Mouse (Mus musculus) retina, adult 2 months (tissue): ENCODE measurements at regions not wholly inside any gene's neighbourhood (a gene's known extent, or its start where the extent isn't known, plus 50 kb on each side); places are given as distances from the start of the nearest gene placed in this dataset.

Experiments used
- DNase-seq: peaks from one replicate; pipeline ENCODE4 v3.0.0-alpha.2; 2012; ENCODE audit warnings: low read depth, low spot score

DNA sequence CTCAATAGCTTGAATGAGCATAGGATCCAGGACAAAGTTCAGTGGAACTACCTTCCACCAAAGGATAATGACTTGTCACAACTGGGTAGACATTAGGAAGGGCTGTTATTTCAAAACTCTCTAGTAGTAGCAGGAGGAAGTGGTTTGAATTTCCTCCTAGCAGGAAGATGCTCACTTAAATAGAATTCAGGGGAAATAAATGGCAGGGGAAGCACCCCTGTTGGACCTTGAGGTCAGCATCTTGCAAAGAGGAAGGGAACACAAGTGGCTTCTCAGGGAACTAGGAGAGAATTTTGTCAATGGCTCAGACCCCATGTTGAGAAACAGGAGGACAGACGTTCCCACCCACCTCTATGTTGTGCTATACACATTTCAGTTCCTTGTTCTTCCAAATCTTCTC is 178.4 kb upstream of the Jun start:
- DNase-seq: no peak

DNA sequence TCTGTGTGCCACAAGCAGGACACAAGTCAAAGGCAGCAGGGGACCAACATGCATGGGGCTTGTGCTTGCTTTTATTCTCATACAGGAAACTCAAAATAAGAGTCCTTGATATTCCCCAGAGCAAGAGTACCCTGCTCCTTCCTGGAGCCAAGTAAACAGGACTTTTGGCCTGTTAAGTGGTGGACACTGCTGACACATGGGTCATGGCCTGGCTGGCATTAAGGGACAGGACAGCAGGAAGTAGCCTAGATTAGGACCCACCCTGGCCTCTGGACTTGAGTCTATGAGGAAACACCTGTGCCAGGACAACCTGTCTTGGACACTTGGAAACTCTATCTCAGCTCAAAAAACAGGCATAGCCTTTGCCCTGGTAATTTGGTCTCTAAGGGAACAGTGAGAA is 181.0 kb upstream of the Jun start:
- DNase-seq: no peak

DNA sequence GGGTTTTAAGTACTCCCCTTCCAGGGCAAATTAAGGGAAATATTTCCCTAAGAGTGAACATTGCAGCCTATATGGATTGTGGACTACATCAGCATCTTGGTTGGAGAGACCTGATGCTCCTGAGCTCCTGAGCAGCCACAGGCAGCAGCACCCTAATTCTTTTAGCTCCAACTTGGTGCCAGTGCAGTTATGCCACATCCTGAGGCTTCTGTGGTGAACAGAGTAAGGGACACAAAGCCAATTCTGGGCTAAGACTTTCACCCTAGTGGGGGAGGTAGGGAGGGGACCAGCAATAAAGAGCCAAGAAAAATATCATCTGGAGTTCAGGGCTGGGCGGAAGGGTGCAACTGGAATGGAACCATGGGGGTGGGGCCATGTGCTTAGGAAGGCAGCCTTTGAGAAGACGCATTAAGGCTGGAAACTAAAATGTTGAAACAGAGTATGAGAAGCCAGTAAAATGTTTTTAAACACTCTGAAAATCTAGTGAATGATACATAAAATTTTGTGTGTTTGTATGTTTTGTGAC is 182.1 kb upstream of the Jun start:
- no peak for DNase-seq

DNA sequence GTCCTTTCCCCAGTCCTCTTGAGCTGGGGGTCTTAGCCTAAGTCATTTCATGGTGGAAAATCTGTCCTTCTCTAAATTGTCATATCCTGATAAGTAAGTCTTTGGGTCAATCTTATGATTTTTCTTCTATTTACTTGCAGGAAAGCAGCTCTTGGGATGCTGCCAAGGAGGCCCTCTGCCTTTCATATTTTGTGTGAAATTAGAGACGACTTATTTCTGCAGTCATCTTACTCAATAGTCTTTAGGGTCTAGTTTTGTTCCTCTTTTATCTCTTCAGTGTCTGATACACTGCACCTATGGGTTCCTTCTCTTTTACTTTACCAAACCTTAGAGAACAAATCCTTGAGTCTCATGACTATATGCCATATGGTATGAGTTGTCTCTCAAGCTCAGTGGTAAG is 196.0 kb upstream of the Jun start:
- DNase-seq: no peak

DNA sequence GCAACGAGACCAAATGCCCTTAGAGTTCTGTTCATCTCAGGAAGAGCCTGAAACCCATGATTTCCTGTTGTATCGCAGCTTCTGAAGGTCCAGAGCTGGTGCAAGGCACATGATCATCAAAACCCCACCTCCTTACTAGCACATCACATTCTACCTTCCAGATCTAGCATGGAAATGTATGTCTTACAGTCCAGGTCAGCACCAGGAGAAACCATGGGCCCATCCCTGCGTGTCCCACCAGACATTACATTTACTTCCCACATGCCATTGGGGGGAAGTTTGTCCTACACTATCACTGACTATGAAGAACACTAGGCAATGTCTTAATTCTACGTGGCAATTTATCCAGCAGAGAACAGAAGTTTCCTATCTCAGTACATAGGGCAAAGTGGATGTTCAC is 197.0 kb upstream of the Jun start:
- no peak for DNase-seq

DNA sequence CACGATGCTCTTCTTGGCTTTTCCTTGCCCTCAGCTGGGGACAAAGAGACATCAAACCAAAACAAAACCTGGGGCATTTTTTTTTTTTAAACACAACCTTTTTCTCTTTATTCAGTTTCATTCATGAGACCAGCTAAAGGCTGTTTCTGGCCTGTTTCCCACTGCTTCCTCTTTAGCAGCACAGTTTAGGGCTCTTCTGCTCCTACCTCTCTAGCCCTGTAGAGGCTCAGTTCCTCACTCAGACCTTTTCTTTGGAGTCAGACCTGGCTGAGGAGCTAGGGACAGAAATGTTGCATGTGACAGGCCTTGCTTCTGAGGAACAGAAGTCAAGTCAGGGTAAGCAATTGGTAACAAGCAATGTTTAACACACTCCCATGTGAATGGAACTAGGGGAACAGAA is 198.1 kb upstream of the Jun start:
- no peak for DNase-seq

DNA sequence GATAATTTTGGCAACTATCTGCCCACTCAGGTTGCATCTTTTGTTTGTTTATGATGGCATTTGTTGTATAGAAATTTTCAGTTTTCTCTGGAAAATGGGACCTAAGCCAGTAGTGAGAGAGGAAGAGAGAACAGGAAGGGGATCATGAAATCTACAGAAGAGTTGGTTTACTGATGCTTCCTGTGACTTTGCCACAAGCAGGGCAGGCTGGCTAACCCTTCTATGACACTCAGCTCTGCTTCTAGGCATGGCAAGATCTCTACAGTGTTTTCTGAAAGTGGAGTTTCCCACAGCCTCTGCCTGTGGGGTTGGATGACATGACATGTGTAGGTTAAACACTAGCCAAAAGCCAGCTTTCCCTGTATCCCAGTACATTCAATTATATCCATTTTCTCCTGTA is 217.7 kb upstream of the Jun start:
- no peak for DNase-seq

DNA sequence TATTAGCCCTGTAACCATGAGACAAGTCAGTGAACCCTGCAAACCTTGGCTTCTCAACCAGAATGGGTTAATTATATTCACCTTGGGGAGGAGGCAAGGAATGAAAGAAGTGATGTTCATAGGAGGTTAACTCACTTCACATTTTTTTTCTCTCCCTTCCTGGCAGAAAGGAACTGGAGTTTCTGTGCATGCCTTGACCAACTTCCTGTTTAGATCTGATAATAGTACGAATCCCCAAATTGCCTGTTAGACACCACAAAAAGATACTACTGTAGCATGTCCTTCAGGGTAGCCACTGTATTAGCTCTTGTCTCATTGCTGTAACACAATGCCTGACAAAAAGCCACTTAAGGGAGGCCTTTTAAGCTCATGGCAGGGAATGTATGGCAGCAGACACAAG is 218.4 kb upstream of the Jun start:
- no peak for DNase-seq

DNA sequence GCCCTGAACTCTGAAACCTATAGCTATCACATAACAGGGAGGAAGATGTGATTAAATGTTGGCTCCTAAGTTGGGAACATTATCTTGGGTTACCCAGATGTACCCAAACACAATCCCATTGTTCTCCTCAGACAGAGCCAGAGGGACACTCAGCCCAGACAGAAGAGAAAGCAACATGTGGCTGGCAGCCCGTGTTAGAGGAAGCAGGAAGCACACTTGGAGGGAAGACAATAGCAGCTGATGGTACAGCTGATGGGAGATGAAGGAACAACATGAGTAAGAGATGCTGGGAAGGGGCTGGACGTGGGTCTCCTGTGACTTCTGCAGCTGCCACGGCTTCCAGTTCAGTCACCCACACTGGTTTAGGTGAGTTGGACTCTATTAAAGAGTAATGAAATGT is 224.2 kb upstream of the Jun start:
- DNase-seq: no peak

DNA sequence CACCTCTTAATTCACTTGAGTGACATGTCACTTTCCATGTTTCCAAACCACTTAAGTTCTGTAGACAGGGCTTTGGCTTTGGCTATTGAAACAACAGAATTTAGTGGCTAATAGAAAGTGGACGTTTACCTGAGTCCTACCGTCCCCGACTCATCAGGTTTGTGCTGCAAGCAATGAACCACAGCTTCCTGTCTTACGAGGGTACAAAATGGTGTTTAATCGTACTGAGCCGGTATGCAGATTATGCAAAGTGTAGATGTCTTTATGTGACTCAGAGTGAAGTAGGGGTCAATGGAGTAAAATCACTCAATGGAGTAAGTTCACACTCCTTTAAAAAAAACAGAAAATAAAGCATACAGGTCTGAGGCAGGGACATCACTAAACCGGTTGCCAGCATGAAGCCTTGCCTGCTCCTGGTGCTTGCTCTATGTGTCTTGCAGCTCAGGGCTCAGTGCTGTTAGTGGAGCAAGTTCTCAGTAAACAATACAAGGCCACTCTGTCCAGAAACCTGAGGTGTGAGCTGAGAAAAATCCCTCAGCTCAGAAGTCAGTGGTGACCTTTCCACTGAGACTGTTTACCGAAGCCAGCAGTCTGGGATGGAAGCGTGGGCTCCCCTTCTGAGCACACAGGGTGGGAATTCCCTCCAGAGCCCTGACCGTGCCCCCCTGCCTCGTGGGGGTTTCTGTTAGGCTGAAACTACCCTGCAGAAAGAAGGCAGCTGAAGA is 226.1 kb upstream of the Jun start:
- DNase-seq: no peak

DNA sequence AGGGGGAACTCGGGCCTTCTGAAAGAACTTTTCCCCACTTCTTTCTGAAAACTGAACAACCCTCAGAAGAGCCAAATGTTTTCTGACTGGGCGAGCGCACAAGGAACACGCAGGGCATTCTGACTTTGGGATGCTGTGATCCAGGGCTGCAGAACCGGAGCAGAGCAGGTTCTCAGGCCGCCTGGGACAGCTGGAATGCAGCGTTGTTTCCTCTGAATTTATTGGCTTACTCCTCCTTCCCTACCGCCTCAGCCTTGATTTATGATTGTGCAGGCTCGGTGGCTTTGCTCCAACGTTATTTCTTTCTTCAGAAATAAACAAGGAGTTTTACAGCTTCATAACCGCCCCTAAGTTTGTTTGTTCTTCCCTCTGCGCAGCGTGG is 226.7 kb upstream of the Jun start:
- DNase-seq: no peak

DNA sequence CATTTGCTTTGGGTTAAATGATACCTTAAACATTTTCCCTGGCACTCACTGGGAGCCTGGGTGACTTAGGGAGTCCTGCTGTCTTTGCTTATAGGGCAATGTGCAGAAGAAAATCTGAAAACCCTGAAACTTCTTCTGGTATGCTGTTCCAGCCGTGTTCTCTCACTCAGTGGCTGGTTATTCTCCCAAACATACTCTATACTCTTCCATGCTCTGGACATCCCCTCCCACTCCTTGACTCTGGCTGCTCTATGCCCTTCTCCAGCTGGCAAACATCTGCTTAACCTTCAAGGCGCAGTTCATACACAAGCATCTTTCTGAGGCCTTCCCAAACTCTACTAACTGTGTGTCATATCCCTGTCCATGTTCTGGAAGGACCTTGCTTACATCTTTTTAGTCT is 227.2 kb upstream of the Jun start:
- DNase-seq: no peak

DNA sequence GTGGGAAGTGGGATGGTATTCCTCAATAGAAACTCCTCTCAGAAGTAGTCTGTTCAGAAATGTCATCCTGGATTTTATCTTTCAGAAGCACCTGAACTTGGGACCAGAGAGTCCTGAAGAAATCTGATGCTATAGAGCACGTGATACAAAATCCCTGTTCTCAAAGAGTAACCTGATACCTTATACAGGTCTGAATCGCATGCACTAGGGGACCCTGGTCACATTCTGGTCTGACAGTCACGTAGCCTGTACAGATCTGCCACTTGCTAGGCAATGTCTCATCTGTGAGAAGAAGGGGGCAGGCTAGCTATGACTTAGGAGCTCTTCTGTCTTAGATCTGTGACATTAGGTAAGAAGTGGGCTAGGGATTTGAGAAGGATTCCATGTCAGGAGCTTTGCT is 230.1 kb upstream of the Jun start:
- no peak for DNase-seq

DNA sequence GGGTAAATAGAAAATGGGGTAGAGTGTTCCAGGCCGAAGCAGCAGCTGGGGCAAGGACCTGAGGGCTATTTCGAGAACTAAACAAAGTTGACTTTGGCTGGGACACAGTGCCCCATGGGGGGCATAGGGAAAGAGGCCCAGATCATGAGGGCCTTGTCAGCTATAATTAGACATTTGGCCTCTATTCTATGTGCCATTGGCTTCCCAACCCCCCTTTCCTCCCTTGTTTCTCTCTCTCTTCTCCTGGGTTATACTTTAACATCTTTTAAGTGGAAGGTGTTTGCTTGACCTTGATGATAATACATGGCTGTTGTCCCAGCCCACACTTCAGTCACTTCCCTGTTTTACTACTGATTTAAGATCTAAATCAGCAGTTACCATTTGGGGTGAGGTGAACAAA is 231.8 kb upstream of the Jun start:
- DNase-seq: no peak

DNA sequence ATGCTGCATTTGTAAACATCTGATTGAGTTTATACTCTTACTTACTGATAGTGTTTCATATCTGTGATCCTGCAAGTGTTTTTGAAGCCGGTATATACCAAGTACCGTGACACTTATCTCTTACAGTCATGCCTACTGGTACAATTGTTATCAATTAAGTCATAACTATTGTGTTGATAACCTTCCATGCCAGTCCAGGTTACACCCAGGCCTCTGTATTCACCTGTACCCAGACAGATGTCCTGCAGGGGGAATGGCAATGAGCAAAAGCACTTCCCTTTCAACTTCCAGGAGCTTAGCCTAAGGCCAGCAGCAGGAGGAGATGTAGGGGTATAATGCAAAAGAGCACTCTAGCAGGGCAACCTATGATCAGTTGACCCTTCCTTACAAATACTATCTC is 232.2 kb upstream of the Jun start:
- DNase-seq: no peak

DNA sequence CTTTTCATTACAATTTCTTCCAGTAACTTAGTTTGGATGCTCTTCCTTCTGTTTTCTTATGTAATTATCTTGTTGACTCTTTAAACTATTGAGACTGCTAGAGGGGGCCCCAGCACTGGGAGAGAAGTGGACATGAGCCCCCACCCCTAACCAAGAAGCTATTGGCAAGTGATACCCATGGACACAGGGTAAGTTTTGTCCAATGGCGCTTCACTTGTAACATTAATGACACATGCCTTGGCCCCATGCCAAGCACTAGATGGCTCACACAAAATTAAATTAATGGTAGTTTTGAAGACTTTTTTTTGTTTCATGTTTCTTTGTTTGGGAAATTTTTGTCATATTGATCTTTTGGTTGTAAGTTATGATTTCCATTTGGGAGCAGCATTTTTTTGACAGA is 232.7 kb upstream of the Jun start:
- no peak for DNase-seq

DNA sequence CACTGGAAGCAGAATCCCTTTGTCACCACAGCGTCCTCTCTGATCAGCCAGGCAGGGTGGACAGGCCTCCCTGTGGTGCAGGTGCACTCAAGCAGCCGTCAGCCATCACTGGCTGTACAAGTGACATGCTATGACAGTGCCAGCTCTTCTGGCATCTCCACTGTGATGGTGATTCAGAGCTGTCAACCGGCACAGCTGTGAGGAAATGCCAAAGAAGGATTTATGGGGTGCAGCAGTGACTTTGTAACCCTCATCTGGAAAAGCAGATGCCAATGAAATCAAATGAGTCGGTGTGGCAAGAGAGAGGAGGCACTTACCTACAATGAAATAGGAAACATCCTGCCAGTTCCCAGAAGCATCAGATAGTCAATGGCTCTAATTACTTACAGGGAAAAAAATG is 238.3 kb upstream of the Jun start:
- no peak for DNase-seq

DNA sequence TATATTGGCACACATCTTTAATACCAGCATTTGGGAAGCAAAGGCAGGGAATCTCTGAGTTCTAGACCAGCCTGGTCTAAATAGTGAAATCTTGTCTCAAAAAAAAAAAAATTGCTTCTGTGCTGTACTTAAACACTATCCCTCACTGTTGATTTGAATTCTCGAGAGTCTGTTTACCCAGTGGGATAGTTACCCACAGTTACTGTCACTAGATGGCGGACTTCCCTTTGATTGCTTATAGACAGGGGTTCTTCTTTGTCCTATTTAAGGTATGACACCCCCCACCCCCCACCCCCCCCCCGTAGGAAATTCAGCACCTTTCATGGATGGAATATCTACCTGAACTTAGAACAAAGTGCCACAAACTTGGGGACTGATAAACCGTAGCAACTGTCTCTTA is 242.1 kb upstream of the Jun start:
- no peak for DNase-seq

DNA sequence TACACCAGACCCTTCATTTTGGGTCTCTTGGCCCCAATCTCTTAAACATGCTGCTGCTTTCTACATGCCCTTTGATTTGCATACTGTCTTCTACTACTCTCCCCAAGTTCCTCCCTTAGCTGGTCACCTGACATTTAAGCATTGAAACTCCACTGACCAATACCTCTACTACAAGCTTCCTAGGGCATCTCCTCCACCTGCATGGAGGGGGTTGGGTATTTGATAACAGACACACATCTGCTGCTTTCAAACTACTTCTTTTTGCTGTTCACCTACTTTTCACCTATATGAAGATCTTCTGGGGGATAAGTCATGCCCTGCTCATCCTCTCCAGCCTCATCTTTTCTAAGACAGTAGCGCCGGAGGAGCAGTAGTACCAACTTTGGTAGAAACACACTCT is 249.9 kb upstream of the Jun start:
- DNase-seq: no peak

DNA sequence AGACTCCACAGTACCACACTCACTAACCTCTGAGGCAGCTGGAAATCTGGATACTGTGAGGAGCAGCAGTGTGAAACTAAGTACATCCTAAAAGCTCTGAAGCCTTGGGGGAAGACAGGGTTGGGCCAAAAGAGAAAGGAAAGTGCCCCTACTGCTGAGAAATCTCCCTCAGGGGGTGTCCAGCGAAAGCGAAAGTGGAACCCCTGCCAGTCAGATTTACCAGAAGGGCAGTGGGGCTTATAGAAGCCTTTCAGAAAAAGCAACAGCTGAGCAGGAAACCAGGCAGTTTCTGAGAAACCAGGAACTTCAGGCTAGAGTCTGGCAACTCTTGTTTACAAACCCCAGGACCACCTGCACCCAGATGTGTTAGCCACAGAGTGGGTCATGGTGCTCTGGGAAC is 251.3 kb upstream of the Jun start:
- no peak for DNase-seq

DNA sequence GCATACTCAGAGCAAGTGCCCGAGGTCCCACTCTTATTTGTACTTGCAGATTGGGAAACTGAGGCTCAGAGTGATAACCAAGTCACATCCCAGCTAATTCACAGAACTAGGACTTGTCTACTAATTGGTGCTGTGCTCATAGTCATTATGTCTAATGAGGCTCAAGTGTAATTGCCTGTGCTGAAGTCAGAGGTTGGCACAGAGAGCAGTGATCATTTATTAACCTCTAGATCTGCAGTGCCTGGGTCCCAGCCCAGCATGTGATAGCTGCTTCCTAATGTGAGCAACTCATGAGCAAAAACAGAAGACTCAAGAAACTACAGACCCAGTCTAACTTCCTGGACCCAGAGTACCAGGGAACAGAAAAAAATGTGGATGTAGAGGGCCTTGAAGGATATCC is 252.0 kb upstream of the Jun start:
- no peak for DNase-seq

DNA sequence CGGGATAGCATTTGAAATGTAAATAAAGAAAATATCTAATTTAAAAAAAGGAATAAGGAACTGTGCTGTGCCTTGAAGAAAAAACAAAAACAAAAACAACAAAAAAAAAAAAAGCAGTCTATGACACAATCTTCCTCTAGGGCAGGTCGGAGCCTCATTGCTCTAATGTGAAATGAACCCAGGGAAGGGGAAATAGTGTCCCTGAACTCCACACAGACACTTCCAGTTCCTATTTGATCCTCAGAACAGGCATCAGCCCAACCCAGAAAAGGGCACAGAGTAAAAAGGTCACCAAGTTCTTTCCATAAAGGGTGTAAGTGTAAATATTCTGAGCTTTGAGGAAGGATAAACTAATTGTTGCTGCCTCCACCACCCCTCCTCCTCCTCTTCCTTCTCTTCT is 250.2 kb upstream of the Fggy start:
- no peak for DNase-seq

DNA sequence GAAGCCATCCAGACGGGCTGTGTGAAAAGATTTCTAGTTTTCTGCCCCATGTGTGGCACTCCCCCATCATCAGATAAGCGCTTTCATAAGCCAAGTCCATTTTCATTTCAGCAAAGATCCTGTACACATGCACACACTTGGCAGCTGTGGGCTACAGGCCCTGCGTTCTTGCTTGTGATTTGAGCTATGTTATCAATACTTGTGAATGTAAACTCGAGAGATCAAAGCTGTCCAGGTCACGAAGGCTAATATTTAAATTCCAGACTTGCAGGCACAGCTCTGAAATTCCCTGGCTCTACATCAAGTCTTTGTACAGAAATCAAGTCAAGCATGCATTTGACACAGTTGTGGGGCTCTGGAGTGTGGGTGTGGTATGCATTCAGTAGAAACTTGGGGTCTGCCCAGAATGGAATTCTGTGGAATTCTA is 248.8 kb upstream of the Fggy start:
- no peak for DNase-seq

DNA sequence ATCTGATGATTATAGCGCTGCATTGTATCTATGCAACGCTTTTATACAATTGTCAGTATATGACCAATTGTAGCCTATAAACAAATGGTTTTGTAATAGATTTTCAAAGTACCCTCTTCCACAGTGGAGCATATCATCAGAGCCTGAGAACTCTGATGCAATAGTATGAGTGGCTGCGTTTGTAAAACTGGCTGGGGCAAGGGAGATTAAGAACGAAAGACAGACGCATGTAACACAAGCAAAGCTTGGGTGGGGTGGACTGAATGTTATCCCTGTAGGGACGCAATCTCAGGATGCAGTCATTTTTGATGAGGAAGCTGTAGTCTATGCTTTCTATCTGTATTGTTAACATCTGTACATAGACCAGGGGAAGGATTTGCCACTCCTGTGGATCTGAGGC is 246.9 kb upstream of the Fggy start:
- DNase-seq: no peak
